Mouse (Mus musculus): Measurements from ENCODE around the gene Rinl. TPM values are rescaled to one million over a fixed set of nuclear protein-coding genes. Genes with fewer than 3 reads are reported as not detected.

Rinl gene
- polyA plus RNA-seq, 1 experiment from 2014 or later = 3.3 TPM

- H3K27ac ChIP-seq (ENCODE audit: low read length) = no peak overlapping the region
- H3K36me3 ChIP-seq (ENCODE audit: control insufficient read depth, insufficient read depth, low read length) = no peaks in the 10 kb centered on the region
- no peaks in the 10 kb centered on the region for H3K4me1 ChIP-seq (ENCODE audit: control insufficient read depth, insufficient read depth, low read length)
- no peak for ATAC-seq (ENCODE audit: insufficient number of reproducible peaks, insufficient read depth, low FRiP score, low read depth)
- H3K27me3 ChIP-seq (ENCODE audit: control insufficient read depth, insufficient read depth, low read length) = no peaks in the 10 kb centered on the region
- H3K4me3 ChIP-seq (ENCODE audit: low read depth, low read length) = no peak overlapping the region
- H3K4me2 ChIP-seq (replicated peaks; ENCODE audit: low read depth, low read length) = no peak overlapping the region
- no peaks in the 10 kb centered on the region for H3K9me3 ChIP-seq (ENCODE audit: control insufficient read depth, low read depth, low read length)
- WGBS = 76% methylated on average over 9 of the region's 9 CpGs
- no peak overlapping the region for H3K9ac ChIP-seq (replicated peaks; ENCODE audit: low read depth, low read length)
Measured at GRCm38 (mm10) chr7:28838331-28838730, 49.6 kb downstream of the Rinl start.

DNA sequence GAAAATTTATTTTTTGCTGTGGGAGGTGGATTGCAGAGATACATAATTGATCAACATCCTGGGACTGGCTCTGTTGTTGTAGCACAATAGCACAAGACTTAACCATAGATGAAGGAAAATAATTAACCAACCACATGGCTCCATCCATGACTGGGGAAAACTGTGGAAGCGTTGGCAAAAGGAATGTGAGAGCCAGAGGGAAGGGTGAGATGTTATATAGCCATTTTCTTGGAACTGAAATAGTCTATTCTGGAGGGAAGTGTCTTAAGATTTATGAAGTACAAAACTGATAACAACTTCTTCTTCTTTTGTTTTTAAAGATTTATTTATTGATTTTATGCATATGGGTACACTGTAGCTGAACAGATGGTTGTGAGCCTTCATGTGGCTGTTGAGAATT, 58.5 kb downstream of the Rinl start:
- Histone ChIP-seq H3K4me2 (replicated peaks; ENCODE audit: low read depth, low read length) (no peak overlapping the region), H3K4me3 (ENCODE audit: low read depth, low read length) (no peak overlapping the region), H3K27me3 (ENCODE audit: control insufficient read depth, insufficient read depth, low read length) (no peaks in the 10 kb centered on the region), H3K36me3 (ENCODE audit: control insufficient read depth, insufficient read depth, low read length) (no peaks in the 10 kb centered on the region), H3K4me1 (ENCODE audit: control insufficient read depth, insufficient read depth, low read length) (no peaks in the 10 kb centered on the region), H3K27ac (ENCODE audit: low read length) (no peak overlapping the region), H3K9me3 (ENCODE audit: control insufficient read depth, low read depth, low read length) (no peaks in the 10 kb centered on the region), H3K9ac (replicated peaks; ENCODE audit: low read depth, low read length) (no peak overlapping the region)
- WGBS = 80% methylated on average over 1 of the region's 1 CpGs
- no peak for ATAC-seq (ENCODE audit: insufficient number of reproducible peaks, insufficient read depth, low FRiP score, low read depth)

Other genes with a start within 250 kb of the Rinl start
- 0.49 and 1.0 TPM in 2 replicates for gene Sycn, start 248.1 kb upstream of the Rinl start, polyA plus RNA-seq (2014; fragmentation: Nextera tagmentation; extraction: Ambion mirVana)
- not detected in 2 replicates for gene Nccrp1, start 241.7 kb upstream of the Rinl start, polyA plus RNA-seq (2014; fragmentation: Nextera tagmentation; extraction: Ambion mirVana)
- gene Samd4b, start 190.8 kb upstream of the Rinl start, polyA plus RNA-seq (2014; fragmentation: Nextera tagmentation; extraction: Ambion mirVana) = 23.7 and 25.8 TPM in 2 replicates
- 41.1 and 47.8 TPM in 2 replicates for gene Pak4, start 190.8 kb upstream of the Rinl start, polyA plus RNA-seq (2014; fragmentation: Nextera tagmentation; extraction: Ambion mirVana)
- gene Acp7, start 157.6 kb upstream of the Rinl start, polyA plus RNA-seq (2014; fragmentation: Nextera tagmentation; extraction: Ambion mirVana) = not detected in 2 replicates
- gene Fbxo27, start 96.1 kb upstream of the Rinl start, polyA plus RNA-seq (2014; fragmentation: Nextera tagmentation; extraction: Ambion mirVana) = 5.8 and 6.3 TPM in 2 replicates
- gene Fbxo17, start 72.2 kb upstream of the Rinl start, polyA plus RNA-seq (2014; fragmentation: Nextera tagmentation; extraction: Ambion mirVana) = 9.5 and 12.1 TPM in 2 replicates
- 129 and 153 TPM in 2 replicates for gene Mrps12, start 47.1 kb upstream of the Rinl start, polyA plus RNA-seq (2014; fragmentation: Nextera tagmentation; extraction: Ambion mirVana)
- 24.2 and 24.9 TPM in 2 replicates for gene Sars2, start 47.0 kb upstream of the Rinl start, polyA plus RNA-seq (2014; fragmentation: Nextera tagmentation; extraction: Ambion mirVana)
- gene Ccer2, start 32.8 kb upstream of the Rinl start, polyA plus RNA-seq (2014; fragmentation: Nextera tagmentation; extraction: Ambion mirVana) = not detected in 2 replicates
- 64.9 and 68.8 TPM in 2 replicates for gene Sirt2, start 22.2 kb upstream of the Rinl start, polyA plus RNA-seq (2014; fragmentation: Nextera tagmentation; extraction: Ambion mirVana)
- gene Nfkbib, start 21.5 kb upstream of the Rinl start, polyA plus RNA-seq (2014; fragmentation: Nextera tagmentation; extraction: Ambion mirVana) = 29.5 and 38.9 TPM in 2 replicates
- 259 and 266 TPM in 2 replicates for gene Hnrnpl, start 19.6 kb downstream of the Rinl start, polyA plus RNA-seq (2014; fragmentation: Nextera tagmentation; extraction: Ambion mirVana)
- gene Ech1, start 36.2 kb downstream of the Rinl start, polyA plus RNA-seq (2014; fragmentation: Nextera tagmentation; extraction: Ambion mirVana) = 172 and 179 TPM in 2 replicates
- gene Lgals4, start 44.9 kb downstream of the Rinl start, polyA plus RNA-seq (2014; fragmentation: Nextera tagmentation; extraction: Ambion mirVana) = 127 and 140 TPM in 2 replicates
- gene Lgals7, start 74.9 kb downstream of the Rinl start, polyA plus RNA-seq (2014; fragmentation: Nextera tagmentation; extraction: Ambion mirVana) = 1.4 and 1.5 TPM in 2 replicates
- gene Capn12, start 92.5 kb downstream of the Rinl start, polyA plus RNA-seq (2014; fragmentation: Nextera tagmentation; extraction: Ambion mirVana) = 0.67 and 1.1 TPM in 2 replicates
- 272 and 280 TPM in 2 replicates for gene Actn4, start 173.4 kb downstream of the Rinl start, polyA plus RNA-seq (2014; fragmentation: Nextera tagmentation; extraction: Ambion mirVana)
- 413 and 444 TPM in 2 replicates for gene Eif3k, start 192.9 kb downstream of the Rinl start, polyA plus RNA-seq (2014; fragmentation: Nextera tagmentation; extraction: Ambion mirVana)
- gene Map4k1, start 193.1 kb downstream of the Rinl start, polyA plus RNA-seq (2014; fragmentation: Nextera tagmentation; extraction: Ambion mirVana) = 8.5 and 11.3 TPM in 2 replicates